Mouse (Mus musculus) activated CD4-positive, CD25-positive, alpha-beta regulatory T cell (primary cell): ENCODE measurements around the gene Cpeb1. TPM values are rescaled to one million over a fixed set of nuclear protein-coding genes. Genes with fewer than 3 reads are reported as not detected.

Experiments
- polyA plus RNA-seq, 2 experiments: library from polyadenylated mRNA; unstranded; fragments of 100-300 nt; shearing (Covaris generic); gene quantifications; one replicate each; pipeline ENCODE4 v1.2.1; 2017

Gene Cpeb1
- under 1 TPM in 1 of 2 experiments, not detected in 1; 0.60 TPM for polyA plus RNA-seq

DNA sequence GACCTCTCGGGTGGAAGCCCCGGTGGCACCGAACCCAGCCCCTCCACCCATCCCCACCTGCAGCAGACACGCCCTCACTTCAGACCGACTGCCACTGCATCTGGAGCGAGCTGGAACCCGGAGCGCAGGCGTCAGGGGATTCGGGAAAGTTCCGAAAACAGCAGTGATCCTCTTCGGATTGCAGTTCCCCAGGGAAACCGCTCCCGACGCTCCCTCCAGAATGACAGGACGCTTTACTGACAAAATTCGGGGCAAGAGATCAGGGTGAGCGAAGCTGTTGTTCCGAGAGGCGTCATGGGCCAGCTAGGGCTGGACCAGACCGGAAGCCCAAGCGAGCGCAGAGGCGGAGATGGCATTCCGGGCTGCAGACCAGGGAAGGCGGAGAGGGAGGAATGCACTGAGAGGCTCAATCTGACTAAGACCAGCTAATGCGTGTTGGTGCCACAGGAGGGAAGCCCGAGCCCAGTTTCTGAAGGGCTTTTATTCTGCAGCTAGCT lies at the start of gene Cpeb1:
Cpeb1 (minus strand) TSS at position 311 of the 497 bp plus-strand sequence.

DNA sequence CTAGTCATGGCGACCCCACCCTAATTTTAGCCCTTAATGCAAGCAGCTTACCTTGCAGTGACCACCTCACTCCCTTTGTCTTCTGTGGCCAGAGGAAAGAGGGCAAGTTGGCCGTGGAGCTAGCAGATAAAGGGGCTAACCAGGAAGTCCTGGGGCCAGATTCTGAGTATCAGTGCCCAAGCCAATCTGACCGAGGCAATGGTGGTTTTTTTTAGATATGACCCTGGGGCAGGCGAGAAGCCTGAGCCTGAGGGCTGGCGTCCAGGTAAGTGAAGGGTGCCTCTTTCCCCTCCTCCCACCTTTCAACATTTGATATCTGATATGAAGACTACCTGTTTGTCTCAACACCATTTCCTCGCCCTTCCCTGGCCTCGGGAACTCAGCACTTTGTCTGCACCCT lies 42.9 kb upstream of the Cpeb1 start, which contains the start of gene BC048679:
BC048679 (minus strand) TSS at position 101 of the 400 bp plus-strand sequence.

DNA sequence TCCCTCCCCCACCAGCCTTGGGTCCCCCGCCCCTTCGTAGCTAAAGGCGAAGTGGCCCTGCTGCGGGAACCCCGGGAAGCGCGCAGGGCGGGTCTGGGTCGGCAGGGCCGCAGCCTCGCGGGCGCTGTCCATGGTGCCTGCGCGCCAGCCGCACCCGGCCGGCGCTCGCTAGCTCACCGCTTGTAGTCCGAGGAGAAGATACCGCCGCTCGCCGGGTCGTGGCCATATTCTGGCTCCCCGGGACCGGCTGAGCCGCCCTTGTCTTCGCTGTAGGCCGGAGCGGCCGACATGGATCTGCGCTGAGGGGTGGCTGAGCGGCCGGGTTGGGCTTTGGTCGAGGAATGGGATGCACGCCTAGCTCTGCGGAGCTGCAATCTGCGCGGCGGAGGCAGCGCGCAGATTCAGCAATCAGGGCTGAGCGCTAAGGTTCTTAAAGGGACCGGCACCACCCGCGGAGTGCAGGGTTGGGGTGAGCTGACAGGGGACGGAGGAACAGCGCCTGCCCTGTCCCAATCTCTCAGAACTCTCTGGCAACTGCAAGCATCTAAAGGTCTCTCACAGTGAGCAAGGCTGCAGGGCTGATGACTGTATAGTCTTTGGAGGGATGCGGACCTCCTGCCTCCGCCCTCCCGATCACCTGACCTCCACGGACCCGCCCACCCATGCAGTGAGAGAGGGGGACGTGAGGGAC lies 38.2 kb upstream of the Cpeb1 start, which contains the start of gene Ap3b2:
Ap3b2 (minus strand) TSS at position 595 of the 691 bp plus-strand sequence.

DNA sequence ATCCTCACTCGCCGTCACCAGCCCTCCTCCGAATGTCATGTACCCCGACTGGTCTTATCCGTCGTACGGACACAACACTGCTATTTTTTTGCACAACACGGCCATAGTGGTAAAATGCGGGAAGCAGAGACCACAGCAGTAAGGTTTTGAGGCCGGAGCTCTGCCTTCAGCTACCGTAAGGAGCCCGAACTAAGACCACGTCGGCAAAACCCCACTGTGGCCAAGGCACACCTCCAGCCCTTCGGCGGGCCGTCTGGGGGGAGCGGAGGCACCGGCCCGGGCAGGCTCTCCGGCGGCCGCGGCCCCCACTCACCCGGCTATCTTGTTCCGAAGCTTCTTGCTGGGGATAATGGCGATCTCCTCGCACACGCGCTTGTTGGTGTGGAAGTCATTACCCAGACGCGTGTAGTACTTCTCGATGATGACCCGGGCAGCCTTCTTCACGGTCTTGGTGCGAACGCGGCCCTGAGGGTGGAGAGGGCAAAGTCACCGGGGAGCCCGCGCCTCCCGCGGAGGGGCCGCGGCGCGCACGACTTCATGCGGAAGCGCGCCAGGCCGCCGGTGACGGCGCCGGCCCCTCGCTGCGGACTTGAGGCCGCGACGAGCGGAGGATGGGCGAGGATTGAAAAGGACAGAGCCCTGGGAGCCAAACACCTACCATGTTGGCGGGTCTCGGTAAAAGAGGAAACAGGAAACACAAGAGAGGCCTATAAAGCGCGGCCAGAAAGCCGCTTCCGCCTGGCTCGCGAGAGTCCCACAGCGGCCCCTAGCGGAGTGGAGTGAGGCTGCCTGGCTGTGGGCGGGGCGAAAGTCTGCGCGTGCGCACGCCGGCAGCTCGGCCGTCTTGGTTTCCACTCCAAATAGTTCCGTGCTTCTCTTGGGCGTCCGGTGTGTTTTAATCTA lies 110.5 kb downstream of the Cpeb1 start, which contains the start of gene Rps17:
Rps17 (minus strand) TSS at position 711 of the 903 bp plus-strand sequence.

Other genes with a start within 250 kb of the Cpeb1 start
- 1 to 10 TPM; 6.1 to 7.0 TPM for gene Pde8a, start 241.9 kb downstream of the Cpeb1 start, polyA plus RNA-seq
- 100 to 1,000 TPM; 534 to 905 TPM for gene Rps17, start 110.2 kb downstream of the Cpeb1 start, polyA plus RNA-seq
- under 1 TPM in 1 of 2 experiments, not detected in 1; 0.09 TPM for gene Ap3b2, start 38.5 kb upstream of the Cpeb1 start, polyA plus RNA-seq
- gene BC048679, start 42.8 kb upstream of the Cpeb1 start, polyA plus RNA-seq: not detected
- 1 to 10 TPM; 2.3 to 4.6 TPM for gene Fsd2, start 111.5 kb upstream of the Cpeb1 start, polyA plus RNA-seq
- 10 to 100 TPM; 28.6 to 33.6 TPM for gene Whamm, start 115.8 kb upstream of the Cpeb1 start, polyA plus RNA-seq